Comparison of ENCODE assay signal across 13 mouse cellular contexts in genomic region chr11:104599265-104599945, GRCm38 (mm10). TPM values are rescaled to one million over a fixed set of nuclear protein-coding genes. Genes with fewer than 3 reads are reported as not detected.
DNase-seq lines count a peak whose midpoint lies in the region; TF ChIP-seq lines count a peak whose summit lies in the region.
"Had no signal": no experiment of that assay in that cellular context is flagged by ENCODE, and none has a peak within 500 bp of the region (broad histone marks: within the 10 kb centered on the region; RNA-seq: fewer than 3 reads in every experiment).

No protein-coding gene starts in this region.

- no peak for TF ChIP-seq POLR2A in kidney, adult 2 months (IDR thresholded peaks at IDR 0.05; ENCODE audit: low read depth, low read length)

- no peaks in the 10 kb centered on the region for H3K36me3 ChIP-seq in kidney, adult 2 months (ENCODE audit: control insufficient read depth, insufficient read depth, low read length)
- H3K36me3 ChIP-seq: embryonic facial prominence, embryonic 10.5 days; hindbrain, embryonic 15.5 days; liver, embryonic 15.5 days had no signal

- no peak overlapping the region for H3K4me3 ChIP-seq in kidney, adult 2 months (ENCODE audit: insufficient read depth, low read depth, low read length)
- H3K4me3 ChIP-seq: embryonic facial prominence, embryonic 10.5 days; hindbrain, embryonic 15.5 days; left cerebral cortex, adult 2 months; liver, embryonic 15.5 days had no signal

- H3K27ac ChIP-seq in kidney, adult 2 months (ENCODE audit: insufficient read depth, low read depth, low read length), result no peak overlapping the region
- H3K27ac ChIP-seq: embryonic facial prominence, embryonic 10.5 days; hindbrain, embryonic 15.5 days; left cerebral cortex, adult 2 months; liver, embryonic 15.5 days had no signal

- peak; percentile 29 for DNase-seq in kidney, adult 2 months
- DNase-seq in kidney, adult 9 months, result no peak
- peak; percentile 59 for DNase-seq in Muller cell, postnatal 12 days (ENCODE audit: inconsistent ontology term)
- DNase-seq in cerebellum, postnatal 36 days, result peak; percentile 31 to 35
- DNase-seq in kidney, postnatal 10 days, result peak; percentile 53
- no peak for DNase-seq in layer of hippocampus, adult 9-11 months
- no peak for DNase-seq in urinary bladder, postnatal 36 days (ENCODE audit: low spot score in 2 of 2)
- DNase-seq: adrenal gland, postnatal 36 days; thymus, adult 2 months had no signal

- H3K27me3 ChIP-seq in kidney, adult 2 months (replicated peaks; ENCODE audit: control insufficient read depth, insufficient read depth, low read length), result no peaks in the 10 kb centered on the region
- H3K27me3 ChIP-seq: hindbrain, embryonic 15.5 days had no signal

- TF ChIP-seq CTCF in kidney, adult 2 months (conservative IDR thresholded peaks at IDR 0.05; ENCODE audit: insufficient read depth, insufficient read length, low read depth, low read length), result no peak

- 72% methylated on average over 13 of the region's 13 CpGs for WGBS in kidney, adult 2 months

- no peaks in the 10 kb centered on the region for H3K4me1 ChIP-seq in kidney, adult 2 months (ENCODE audit: control insufficient read depth, insufficient read depth, low read length)
- H3K4me1 ChIP-seq: hindbrain, embryonic 15.5 days; liver, embryonic 15.5 days had no signal

RNA-seq across cellular contexts. Expression of gene Itgb3, which starts 8.4 kb away (rescaled TPM):
- polyA plus RNA-seq in kidney, adult 2 months (2012; rRNA removed), result 0.99 and 1.3 TPM in 2 replicates

RNA-seq across cellular contexts. Expression of gene Myl4, which starts 48.9 kb away (rescaled TPM):
- polyA plus RNA-seq in kidney, adult 2 months (2012; rRNA removed), result 2.0 and 2.6 TPM in 2 replicates

RNA-seq across cellular contexts. Expression of gene Cdc27, which starts 49.0 kb away (rescaled TPM):
- polyA plus RNA-seq in kidney, adult 2 months (2012; rRNA removed), result 5.2 and 6.1 TPM in 2 replicates

Comparison
In these comparisons a context has a peak if more than half of its experiments do, and no peak if none do; other contexts are left out.
1. DNase-seq: peak in kidney, adult 2 months (single experiment), Muller cell, postnatal 12 days (single experiment), cerebellum, postnatal 36 days (2 of 2) and kidney, postnatal 10 days (single experiment); none in kidney, adult 9 months (single experiment), layer of hippocampus, adult 9-11 months (single experiment) and urinary bladder, postnatal 36 days (0 of 2).